Mouse (Mus musculus): ENCODE measurements around the gene Fpgs.

DNA sequence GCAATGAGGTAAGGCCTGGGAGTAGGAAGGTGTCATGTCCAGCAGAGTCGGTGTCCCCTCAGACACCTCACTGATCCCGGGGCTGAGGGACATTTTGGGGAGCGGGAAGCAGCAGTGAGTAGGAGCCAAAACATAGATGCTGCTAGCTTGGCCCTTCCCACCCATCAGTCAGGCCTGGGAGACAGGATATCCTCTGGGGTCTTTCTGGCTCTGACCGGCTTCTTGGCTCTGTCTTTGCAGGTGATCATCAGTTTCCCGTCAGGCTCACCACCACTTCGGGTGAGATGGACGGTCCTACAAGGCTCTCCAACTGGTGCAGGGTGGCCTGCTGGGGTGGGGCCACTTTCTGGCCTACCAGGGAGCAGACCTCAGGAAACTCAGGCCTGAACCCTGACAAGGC lies 26.3 kb downstream of the Fpgs start:
- TF ChIP-seq CTCF (IDR thresholded peaks at IDR 0.05; ENCODE audit: borderline replicate concordance, insufficient read depth, low read depth, low read length) = no peak
- TF ChIP-seq POLR2A (IDR thresholded peaks at IDR 0.05; ENCODE audit: borderline replicate concordance, insufficient read depth, low read length) = no peak
